Mouse (Mus musculus): ENCODE results near the gene Inip. TPM values are rescaled to one million over a fixed set of nuclear protein-coding genes. Genes with fewer than 3 reads are reported as not detected.

The Inip gene
- polyA plus RNA-seq, 1 experiment from 2014 or later: 93.0 TPM

Other genes starting within 250 kb of the Inip start
- 58.4 and 60.0 TPM in 2 replicates for gene Hsdl2, start 220.0 kb downstream of the Inip start, polyA plus RNA-seq (2015; fragmentation: Nextera tagmentation; extraction: Ambion mirVana)
- 12.0 and 13.7 TPM in 2 replicates for gene E130308A19Rik, start 175.4 kb downstream of the Inip start, polyA plus RNA-seq (2015; fragmentation: Nextera tagmentation; extraction: Ambion mirVana)
- 14.5 and 16.8 TPM in 2 replicates for gene Snx30, start 4.3 kb upstream of the Inip start, polyA plus RNA-seq (2015; fragmentation: Nextera tagmentation; extraction: Ambion mirVana)
- 81.4 and 85.7 TPM in 2 replicates for gene Slc46a2, start 113.5 kb upstream of the Inip start, polyA plus RNA-seq (2015; fragmentation: Nextera tagmentation; extraction: Ambion mirVana)
- 0.18 and 0.20 TPM in 2 replicates for gene Mup4, start 159.1 kb upstream of the Inip start, polyA plus RNA-seq (2015; fragmentation: Nextera tagmentation; extraction: Ambion mirVana)
- gene Mup6, start 162.7 kb upstream of the Inip start, polyA plus RNA-seq (2015; fragmentation: Nextera tagmentation; extraction: Ambion mirVana): 0.87 and 1.0 TPM in 2 replicates

Measured in thymus, postnatal 0 days (tissue).